Mouse (Mus musculus) B cell, adult 2 months (primary cell): ENCODE results near the gene Smarca5.

ENCODE experiments used
- DNase-seq, 2 experiments: peaks; one replicate each; pipeline ENCODE4 v3.0.0; 2022

Gene Smarca5

DNA sequence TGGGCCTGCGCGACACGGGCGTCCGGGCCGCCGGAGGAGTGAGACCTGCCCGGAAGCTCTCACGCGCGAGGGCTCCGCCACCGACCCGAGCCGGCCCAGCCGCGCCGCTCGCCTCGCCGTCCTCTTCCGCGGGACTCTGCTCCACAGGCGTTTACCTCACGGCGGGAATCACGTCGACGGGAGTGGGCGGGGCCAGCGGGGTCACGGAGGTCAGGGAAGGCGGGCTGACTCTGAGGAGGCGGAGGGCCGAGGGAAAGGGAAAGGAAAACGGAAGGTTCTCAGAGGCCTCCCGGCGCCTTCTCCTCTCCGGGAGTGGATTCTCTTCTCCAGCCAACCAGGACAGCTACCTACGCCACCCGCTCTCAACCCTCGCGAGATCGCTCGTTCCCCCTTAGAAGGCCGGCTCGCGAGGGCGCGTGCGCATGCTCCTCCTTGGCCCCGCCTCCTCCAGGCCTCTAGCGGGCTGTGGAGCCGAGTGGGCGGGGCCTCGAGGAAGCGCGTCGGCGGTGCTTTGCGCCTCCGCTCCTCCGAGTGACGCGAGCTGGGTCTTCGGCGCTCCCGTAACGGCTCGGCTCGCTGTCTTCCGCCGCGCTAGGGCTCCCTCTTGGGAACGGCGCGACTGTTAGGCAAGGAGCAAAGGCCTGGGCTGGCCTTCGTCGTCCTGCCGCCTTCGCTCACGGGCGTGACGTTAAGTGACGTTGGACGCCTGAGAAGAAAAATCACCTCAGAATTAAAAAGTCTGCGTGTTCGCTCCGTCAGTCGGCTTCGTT, at the start of gene Smarca5:
Smarca5 (minus strand) TSS at position 343 of the 770 bp plus-strand sequence.
- peak; percentile 92 for DNase-seq

DNA sequence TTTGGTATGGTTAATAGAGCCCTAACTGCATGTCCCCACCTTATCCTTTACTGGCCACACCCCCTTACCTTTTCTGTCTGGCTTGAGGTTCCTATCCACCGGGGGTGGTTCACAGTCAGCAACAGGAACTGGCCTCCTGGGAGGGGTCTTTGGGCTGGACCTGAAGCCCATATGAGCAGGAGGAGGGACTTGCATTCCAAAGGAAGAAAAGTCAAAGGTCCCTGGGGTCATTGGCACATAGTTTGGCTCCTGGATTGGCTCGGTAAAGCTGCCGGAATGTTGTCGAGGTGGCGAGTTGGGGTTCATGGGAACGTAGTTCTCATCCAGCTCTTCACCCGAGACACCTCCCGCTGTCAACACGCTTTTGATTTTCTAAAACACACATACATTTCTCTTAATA, 45.3 kb upstream of the Smarca5 start:
- no peak for DNase-seq

DNA sequence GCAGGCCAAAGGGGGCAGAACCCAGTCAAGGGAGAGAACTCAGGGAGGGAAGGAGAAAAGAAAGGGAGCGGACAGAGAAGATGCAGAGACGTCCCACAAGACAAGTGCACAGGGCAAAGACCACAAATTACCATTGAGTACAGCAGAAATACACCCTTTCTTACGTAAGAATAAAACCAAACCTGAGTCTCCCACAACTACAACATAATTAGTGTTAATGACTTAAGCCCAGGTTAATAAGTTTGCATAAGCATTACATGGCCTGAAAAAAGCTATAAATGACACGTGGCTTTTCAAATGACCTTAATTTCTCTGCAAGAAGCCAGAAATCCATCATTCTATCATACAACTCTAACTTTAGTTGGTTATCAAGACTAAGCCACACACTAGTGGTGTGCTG, 44.0 kb upstream of the Smarca5 start:
- DNase-seq: no peak

DNA sequence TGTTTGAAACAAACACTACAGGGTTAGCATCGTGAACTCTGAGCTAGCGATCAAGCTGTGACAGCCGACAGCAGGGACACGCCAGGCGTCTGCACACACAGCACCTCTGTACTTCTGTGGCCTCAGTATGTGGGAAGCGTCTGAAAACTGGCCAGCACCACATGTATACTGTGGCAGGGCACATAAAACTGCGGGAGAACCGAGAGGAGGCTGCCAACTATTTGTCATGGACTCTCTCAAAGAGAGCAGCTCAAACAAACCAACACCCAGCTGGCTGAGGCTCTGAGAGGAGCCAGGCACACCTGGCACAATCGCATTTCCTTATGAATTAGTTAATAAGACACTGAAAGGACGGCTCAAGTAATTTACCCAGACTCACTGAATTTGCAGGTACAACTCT, 42.0 kb upstream of the Smarca5 start:
- no peak for DNase-seq

DNA sequence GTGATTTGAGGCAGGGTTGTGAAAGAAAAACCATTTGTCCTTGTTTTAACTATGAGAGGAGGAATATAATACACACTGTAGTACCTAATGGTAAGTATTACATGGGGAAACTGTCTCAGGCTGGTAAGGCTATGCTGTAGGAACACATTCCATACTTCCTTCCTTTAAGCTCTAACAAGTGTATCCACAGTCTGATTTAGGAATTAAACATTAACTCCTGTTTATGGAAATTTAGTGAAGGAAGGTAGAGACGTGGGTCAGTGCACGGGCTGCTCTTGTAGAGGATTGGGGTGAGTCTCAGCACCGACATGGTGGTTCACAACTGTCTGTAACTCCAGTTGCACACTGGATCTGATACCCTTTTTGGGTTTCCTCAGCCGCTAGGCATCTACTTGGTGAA, 41.0 kb upstream of the Smarca5 start:
- DNase-seq: no peak

DNA sequence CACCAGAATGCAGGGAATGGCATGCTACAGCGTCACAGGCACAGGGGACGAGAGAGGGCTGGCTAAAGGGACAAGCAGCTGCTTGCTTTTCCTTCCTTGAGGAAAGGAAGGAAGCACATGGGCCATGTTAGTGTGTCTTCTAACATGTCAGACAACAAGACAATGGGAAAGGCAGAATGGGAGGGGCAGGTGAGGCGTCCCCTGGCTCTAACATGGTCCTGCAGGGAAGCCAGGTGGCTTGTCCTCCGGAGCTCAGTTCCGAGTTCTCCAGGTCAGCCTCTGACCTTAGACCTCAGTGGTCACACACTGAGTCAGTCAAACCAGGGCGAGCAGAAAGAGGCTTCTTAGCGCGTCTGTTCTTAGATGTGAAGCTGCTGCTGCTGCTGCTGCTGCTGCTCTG, 37.1 kb upstream of the Smarca5 start:
- no peak for DNase-seq

DNA sequence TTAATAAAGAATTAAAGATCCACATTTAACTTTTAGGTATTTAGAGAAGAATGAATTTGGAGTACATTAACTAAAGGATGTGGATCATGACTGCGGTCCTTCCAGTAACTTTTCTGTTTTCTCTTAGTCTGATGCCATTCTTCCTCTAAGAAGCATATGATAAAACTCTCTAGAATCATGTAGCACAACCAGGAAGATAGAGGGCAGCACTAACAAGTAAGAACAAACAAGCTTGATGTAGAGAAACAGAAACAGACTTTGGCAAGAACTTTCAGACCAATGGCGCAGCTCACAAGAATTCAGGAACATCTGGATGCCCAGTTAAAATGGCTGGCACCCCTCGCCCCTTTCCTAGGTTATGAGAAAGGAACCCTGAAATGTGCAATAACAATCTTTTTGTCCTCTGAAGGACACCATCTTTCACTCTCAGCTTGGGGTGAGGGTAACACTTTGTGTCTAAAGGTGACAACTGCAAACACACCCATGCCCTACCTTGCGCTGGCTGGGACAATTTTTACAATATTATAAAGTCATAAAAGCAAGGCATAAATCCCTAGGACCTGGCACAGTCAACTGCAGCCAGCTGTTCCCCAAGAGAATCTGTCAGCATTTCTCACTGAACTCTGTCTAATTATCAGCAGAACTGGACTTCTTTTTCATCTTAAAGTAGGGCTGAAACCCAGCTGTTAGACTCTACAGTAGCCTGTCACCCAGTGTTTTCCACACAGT, 33.6 kb upstream of the Smarca5 start:
- DNase-seq: no peak

DNA sequence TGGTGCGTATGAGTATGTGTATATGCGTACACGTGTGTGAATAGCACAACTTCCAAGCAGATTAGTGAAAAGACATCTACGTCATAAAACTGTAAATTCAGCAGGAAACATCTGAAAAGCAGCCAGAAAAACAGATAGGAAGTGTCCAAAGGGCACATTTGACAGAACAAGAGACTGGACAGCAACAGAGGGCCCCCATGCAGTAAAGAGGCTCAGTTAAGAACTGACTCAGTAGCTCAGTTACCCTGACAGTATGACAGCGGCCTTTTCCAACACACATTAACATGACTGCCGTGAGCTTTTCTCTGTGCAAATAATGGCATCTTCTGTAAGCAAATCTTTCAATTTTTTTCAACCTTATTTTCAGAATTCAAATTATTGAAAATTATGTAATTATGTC, 29.2 kb upstream of the Smarca5 start:
- DNase-seq: no peak

DNA sequence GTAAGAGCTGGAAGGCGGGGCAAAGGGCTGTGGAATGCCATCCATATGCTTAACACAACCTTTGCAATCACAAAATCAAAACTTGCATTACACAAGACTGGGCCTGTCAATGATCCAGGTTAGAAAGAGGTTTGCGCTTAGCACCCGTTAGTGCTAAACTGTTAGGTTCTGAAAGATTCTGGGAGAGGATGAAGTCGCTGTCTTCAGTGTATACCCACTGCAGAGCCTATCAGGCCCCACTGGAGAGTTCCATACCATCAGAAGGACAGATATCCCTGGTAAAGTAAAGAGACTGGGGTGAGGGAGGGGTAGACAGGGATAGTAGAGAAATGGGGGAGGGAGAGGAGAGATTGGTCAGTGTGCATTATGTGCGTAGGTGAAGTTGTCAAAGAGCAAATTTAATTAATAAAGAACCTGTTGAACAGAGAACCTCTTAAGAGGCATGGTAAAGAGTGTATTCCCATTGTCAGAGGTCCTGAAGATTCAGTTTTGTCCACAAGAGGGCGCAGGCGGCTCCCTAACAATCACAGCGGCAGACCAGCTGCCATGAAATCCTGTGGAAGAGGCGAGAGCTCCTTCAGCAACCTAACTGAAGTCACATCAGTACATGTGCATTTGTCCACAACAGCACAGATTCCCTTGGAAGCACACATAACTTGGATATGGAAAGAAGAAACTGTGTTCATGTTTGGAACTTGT, 13.9 kb upstream of the Smarca5 start:
- peak; percentile 80 for DNase-seq

DNA sequence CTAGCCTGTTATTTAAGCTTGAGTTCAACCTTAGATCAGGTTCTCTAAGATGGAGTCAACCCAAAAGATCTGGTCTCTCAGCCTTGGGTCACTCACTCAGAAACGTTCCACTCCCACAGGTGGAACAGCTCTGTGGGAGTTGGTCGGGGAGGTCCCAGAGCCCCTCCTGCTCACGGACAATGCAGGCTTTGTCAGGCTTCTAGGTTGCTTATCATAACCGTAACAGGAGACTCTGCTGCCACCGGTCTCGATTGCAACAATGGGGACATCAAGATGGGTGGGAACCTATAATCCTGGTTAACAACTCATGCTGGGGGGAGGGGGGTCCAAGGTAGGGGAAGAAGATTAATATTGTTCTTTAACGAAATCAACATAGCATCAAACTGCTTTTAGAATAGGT, 13.1 kb upstream of the Smarca5 start:
- no peak for DNase-seq

DNA sequence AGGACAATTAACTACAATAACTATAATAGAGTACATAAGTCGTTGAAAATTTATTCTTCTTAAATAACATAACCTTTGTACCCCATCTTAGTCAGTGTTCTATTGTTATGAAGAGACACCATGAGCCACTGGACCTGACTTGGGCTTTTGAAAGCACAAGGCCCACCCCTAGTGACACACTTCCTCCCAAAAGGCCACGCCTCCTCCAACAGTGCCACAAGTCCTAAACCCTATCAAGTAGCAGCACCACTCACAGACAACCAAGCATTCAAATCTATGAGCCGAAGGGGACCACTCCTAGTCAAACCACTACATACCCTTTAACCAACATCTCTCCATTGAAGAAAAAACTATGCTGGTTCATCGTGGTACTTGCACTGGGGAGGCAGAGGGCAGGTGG, 9.8 kb upstream of the Smarca5 start:
- no peak for DNase-seq

DNA sequence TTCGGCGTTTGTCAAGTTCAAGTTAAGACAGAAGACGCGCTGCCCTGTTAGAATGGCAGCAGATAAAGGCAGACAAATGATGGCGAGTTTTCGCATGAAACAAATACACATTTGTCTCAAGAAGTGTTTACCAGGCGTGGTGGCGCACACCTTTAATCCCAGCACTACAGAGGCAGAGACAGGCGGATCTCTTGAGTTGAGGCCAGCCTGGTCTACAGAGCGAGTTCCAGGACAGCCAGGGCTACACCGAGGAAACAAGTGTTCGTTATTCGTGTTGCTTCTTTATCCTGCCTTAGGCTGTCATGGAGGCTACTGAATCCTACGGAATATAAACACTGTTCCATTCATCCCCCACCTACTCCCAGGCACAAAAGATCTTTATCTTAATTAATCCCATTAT, 635 bp upstream of the Smarca5 start:
- no peak for DNase-seq

DNA sequence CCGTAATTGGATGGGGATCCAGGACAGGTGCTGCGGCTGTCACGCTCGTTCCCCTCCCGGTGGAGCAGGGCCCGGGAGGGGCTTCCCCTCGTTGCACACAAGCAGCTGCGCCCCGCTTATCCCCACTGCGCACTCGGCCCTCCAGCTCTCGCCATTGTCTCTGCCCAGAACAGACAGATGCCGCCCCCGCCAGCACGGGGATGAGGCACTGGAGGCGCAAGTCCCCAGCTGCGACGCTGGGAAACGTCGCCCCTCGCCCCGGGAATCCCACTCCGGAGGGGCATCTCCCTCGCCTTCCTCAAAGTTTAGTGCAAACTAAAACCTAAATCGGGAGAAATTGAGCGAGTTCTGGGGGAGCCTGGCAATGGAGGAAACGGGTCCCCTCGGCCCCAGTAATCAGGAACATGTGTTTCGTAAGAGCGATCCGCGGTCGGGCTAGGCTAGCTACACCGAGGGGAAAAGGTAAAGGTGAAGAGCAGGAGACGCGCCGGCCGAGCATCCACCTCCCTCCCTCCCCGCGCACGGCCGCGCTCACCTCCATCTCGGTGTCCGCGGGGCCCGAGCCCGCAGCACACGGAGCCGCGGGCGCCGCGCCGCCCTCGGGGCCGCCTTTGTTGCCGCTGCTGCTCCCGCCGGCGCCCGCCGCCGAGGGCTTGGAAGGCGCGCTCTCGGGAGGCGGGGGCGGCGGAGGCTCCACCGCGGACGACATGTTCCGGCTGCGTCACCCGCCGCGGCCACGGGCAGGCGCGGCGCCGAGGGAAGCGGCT, 726 bp downstream of the Smarca5 start:
- DNase-seq: peak; percentile 44 to 55

DNA sequence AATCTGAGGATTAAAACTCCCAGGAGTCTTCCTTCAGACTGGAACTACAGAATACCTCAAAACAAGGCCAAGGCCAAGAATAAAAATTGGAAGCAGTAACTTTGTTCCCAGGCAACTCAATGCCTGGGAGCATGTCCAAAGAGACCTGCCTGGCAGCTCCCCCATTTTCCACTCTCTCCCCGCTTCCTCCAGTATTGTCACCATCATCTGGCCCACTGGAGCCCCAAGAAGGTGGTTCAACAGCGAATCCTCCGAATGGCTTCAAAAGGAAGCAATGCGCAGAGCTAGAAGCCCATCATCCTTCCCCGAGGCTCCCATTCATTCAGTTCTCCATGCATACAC, 1.3 kb downstream of the Smarca5 start:
- DNase-seq: no peak

DNA sequence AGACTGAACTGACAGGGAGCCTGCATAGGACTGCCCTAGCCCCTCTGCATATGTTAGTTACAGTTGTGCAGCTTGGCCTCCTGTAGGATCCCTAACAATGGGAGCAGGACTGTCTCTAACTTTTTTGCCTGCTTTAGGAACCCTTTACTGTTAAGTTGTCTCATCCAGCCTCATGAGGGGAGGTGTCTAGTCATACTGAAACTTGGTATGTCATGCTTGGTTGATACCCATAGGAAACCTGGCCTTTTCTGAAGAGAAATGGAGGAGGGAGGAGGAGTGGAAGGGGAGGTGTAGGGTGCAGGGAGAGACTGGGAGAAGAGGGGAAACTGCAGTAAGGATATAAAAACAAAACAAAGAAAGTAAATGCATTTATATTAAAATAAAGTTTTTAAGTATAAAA, 7.0 kb downstream of the Smarca5 start:
- DNase-seq: no peak

DNA sequence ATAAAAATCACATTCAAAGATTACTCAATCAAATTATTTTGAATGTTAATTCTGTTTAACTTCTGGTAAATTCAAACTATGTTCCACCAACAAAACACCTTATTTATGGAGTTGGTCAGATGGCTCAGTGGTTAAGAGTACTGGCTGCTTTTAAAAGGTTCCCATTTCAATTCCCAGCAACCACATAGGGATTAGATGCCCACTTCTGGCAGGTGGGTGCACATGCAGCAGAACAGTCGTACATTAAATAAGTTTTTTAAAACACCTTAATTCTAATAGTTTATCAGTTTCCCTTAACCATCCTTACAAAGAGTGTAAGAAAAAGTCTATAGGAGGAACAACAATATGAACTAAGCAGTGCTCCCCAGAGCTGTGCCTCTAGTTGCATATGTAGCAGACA, 24.8 kb downstream of the Smarca5 start:
- no peak for DNase-seq

DNA sequence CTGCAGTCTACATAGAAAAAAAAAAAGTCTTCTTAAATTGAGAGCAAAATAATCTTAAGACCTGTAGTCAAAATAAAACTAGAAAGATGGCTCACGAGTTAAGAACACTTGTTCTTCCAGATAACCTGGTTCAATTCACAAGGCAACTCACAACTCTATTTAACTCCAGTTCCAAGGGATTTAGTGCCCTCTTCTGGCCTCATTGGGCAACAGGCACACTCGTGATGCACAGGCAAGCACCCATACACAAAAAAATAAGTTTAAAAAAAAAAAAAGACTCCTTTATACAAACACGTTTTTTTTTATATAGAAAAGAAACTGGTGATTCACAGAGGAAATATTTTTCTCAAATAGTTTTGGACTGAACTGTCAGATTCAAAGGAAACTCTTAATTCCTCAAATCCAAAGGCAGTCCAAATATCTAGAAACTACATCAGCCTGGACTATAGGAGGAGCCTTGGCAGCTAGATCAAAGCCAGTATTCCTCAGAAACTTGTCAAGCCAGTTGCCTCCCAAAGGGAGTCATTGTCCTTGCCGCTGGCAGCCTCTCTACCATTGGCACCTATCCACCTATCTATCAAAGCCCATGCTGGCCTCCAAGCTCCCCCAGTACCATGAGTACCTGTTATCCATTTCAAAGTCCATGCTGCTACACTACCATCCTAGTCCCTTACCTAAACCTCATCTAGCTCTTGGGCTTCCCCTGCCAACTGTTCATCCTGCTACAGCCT, 28.5 kb downstream of the Smarca5 start:
- peak in 1 of 2 experiments; percentile 14 for DNase-seq

DNA sequence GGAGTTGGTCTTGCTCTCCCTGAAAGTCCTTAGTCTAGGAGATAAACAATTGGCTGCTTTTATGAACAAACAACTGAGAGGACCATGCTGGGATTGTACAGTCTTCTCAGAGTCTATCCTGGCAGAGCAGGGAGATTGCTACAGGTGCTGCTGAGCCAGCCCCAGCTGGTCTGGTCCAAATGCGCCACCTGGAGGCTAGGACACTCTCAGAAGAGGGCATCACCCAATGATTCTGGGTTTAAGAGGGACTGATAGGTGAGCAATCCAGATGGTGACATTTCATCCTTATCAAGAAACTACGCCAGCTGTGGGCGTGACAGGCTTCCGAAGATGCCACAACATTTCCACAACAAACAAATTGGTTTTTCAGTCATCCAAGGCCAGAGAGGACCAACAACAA, 51.2 kb downstream of the Smarca5 start:
- DNase-seq: peak; percentile 48 to 55

DNA sequence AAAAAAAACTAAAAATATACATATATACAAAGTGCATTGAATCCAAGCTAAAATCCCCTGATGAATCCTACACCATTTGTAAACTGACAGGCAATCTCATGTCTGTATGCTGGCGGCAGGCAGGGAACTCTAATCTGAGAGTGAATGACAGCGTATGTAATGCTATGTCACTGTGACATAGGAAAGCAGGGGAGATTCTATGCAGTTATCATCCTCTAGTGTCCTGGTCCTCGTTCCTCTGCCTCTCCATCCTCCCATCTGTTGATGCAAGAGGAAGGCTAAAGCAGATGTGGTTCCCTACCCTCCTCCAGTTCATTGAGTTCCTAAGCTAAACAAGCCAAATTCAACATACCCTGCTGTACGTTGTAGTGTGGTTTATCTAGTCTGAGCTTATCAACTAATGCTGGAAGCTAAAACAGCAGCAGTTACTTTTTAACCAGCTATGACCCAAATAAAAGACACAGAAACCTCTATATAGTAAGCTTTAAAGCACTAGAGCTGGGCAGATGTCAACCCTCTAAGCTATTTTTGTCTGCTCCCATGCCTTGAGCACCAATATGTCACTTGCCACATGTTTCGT, 55.5 kb downstream of the Smarca5 start:
- DNase-seq: no peak

DNA sequence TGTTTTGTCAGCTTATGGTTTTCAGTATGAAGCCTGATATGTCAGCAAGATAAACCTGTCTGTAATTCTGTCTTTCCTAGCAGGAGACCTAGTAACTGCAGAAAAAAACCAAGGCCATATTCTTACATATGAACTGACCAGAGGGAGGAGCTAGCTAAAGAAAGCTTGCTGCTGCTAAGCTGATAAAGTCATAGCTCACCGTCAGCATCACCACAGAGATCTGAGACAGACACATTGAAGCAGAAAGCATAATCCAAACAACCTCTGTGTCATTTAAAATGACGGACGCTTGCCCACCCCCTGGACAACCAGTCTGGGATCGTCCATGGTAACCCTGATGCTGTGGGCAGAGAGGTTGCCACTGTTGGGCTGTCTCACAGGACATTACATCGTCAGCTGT, 56.7 kb downstream of the Smarca5 start:
- DNase-seq: no peak

DNA sequence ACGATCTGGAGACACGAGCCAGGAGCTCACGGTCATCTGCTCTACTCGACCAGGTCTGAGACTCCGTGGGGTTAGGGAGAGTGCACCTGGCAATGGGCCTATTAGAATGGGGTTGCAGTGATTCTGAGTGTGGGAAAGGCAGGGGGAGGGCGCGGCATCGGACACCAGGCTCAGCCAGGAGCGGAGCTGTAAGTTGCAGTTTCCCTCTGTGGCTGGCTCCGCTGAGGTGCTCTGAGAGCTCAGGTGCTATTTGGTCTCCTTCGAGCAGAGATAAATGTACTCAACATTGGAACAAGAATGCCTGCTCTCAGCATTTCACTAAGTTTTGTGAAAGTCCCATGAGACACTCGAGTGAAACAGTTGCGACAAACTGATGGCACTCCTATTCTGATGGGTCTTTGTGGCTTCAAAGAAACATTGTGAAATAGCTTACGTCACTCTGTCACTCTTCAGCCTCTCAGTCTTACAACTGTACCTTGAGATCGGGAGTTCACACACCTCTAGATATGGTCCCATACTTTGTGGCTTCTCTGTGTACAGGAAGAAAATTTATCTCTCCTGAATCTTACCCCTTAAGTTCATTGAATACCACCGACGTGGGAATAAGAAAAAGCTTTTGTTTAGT, 69.9 kb downstream of the Smarca5 start:
- DNase-seq: no peak

DNA sequence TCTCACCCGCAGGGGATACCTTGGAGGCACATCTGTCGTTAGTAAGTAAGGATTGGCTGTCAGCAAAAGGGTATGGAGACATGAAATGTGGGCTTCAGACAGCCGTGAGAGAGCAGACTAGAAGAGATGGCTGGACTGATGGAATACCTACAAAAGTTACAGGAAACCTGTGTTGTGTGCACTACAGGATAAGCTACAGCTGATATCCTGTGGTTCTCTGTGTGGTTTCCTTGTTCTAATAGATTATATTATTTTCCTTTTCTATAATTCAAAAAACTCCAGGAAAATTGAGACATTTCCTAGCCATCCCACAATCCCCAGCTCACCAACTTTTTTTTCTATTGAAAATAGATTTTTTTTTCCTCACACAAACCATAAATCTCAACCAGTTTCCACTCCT, 75.8 kb downstream of the Smarca5 start:
- DNase-seq: no peak
